Mouse (Mus musculus) c-Kit-positive CD71-positive TER-119-positive erythroid progenitor cells, embryonic 14.5 days (primary cell): Measurements from ENCODE around the gene Plekhn1.
A peak's percentile ranks its signal among the peaks of the same experiment; 100 is the strongest.

ENCODE experiments used
- DNase-seq: peaks from one replicate; pipeline ENCODE4 v3.0.0-alpha.2; 2013; ENCODE audit warnings: low spot score

Gene Plekhn1

DNA sequence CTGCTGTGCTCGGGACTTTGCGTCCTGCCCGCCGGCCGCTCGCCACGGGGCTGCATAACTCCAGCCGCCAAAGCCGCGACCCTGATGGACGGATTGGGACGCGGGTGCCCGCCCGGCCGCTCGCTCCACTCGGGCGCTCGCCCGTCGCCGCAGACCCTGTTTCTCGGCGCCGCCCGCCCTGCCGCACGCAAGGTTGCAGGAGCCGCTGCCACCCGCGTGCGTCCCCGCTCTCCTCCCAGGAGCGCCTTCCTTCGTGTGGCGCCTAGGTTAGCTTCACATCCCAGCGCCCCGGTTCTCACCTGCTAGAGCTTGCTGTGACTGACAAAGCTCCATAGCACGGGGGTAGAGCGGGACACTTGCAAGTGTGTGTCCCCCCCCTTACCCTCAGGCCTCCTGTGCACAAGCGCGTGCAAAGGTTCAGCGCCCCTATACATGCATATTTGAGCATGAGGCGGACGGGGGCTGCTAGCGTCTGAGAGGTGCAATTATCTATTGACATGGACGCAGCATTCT is at the start of gene Plekhn1:
Gene Plekhn1, minus strand, starts transcription at position 157 of the 513 bp plus-strand sequence.
- peak; percentile 56 for DNase-seq

DNA sequence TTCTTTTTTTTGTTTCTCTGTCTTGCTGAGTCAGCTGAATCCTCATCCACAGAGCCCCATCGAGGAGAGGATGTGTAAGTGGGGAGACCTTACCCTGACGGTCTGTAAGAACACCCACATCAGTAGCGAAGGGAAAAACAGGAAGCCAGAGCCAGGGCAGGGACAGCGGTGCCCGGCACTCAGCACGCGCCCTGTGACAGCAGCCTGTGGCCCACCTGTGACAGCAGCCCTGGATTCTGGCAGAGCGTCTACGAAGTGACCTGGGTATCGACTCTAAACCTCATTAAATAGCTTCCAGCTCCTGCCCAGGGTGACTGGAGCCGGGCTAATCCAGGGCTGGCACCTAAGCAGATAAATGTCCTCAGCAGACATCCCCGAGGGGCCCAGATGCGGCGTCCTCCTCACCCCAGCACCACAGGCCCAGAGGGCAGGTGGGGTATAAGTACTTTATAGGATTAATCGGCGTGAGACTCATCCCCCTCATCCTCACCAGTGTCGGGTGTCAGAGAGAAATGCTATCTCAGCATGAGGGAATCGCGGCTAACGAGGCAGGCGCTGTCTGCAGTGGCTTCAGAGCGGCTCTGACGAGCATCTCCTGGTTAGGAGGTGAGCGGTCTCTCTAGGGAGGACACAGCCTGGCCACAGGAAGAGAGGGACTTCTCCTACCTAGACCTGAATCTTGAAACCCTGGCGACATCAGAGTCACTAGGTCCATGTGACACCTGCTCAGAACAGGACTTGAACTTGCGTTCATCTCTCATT is 20.6 kb upstream of the Plekhn1 start, which contains the start of gene Samd11:
Gene Samd11, minus strand, starts transcription at position 580 of the 762 bp plus-strand sequence.
- DNase-seq = no peak

DNA sequence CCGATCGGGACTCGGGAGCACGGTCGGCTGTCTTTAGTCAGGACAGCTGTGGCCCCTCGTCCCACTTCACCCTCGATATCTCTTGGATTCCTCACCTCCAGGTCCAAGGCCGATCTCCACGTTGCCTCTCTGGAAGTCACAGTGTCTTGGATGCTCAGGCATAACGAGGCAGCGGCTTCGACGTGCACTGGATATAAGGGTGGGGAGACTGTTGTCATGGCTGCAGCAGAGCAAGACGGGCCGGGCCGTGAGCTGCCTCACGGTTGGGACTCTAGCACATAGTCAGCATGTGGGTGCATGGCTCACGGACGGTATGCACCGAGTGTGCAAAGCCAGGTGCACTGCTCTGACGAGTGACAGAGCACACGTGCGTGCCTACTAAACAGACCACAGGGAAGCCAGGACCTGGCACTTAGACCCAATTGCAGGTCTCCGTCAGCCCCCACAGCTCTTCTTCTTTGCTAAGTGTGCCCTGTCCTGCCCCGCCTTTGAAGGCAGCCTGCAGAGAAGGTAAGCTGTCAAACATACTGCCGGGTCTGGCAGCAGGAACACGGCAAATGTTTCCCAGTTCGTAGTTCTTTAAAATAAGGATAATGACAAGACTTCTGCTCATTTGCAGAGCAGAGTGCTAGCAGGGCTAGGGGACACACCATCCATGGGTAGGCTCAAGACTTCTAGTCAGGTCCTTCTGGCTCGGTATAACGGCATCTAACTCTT is 19.9 kb upstream of the Plekhn1 start:
- peak; percentile 62 for DNase-seq

DNA sequence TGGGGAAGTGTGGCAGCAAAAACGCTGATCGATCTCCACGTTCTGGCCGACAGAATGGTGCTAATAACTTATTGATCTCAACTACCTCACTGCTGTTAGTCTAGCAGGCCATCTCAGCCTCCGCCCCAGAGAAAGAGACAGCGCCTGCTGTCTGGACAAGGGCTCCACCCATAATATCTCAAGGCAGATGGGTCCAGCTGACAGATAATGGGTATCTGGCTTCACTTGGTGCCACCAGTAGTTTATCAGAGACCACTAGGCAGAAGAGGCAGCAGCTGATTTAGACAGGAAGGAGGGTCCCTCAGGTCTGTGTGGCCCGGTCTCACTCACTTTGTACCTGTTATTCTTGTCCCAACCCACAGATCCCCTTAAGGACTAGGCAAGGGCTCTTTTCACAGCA is 18.4 kb upstream of the Plekhn1 start:
- DNase-seq = peak; percentile 79

DNA sequence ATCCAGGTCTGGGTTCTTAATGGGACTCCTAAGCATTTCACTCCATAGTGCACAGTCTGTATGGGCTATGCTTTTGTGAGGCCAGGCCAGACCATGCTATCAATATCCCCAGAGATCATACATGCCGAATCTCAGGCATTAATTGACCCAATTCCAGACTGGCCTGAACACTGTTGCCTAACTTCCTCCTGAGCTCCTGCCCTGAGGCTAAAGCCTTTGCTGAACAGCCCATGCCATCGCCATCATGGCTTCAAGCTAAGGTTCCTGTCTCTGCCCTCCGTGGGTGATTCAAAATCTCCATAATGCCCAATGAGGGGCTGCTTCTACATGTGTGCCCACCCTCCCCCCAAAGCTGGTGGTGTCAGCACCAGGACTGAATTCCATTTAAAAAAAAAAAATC is 18.0 kb upstream of the Plekhn1 start:
- DNase-seq = no peak

DNA sequence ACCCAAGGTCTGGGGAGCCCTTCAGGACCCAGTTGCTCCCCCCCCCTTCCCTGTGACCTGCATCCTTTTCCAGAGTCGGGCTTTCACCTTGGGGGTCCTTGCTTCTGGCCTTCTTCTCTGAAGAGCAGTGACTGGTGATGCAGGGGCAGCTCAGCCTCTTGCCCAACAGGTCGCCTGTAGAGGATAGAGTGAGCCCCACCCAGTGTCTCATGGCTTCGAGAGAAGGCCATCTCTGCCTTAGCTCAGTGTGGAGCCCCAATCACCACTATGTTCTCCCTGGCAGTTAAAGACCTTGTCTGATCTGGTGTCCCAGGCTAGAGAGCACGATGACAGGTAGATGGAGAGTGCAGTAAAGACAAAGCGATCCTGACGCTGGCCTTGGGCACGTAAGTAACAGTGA is 17.5 kb upstream of the Plekhn1 start:
- DNase-seq = no peak

DNA sequence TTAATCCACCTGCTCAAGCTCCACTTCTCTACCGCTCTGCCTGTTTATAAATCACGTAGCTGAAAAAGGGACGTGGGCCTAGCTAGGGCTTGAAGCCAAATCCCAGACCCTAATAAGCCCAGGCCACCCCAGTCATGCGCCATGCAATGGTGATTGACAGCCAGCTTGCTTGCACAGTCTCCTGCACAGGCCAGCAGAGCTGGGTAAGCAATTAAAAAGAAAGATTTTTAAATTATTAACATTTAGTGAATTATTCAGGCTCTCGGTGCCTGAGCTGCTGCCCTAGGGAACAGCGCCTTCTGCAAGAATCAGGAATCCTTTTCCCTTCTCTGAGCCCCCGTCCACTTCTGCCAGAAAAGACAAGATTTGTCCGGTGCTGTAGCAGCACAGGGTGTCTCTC is 16.4 kb upstream of the Plekhn1 start:
- DNase-seq = no peak

DNA sequence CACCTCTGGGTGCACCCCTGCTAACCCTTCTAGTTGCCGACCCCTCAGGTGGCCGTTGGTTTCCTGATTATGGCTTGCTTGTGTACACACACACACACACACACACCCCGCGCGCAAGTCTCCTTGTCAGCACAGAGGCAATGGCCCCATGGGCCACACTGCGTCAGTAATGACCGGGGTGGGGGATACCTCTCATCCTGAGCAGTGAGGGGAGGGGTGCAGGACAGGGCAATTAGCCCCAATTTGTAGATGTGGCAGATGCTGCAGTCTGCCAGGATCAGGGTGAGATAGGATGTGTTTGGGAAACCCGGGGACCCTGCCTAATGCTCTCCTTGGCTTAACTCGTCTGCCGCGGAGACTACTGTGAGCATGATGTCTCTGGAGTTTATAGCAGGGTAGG is 14.9 kb upstream of the Plekhn1 start:
- no peak for DNase-seq

DNA sequence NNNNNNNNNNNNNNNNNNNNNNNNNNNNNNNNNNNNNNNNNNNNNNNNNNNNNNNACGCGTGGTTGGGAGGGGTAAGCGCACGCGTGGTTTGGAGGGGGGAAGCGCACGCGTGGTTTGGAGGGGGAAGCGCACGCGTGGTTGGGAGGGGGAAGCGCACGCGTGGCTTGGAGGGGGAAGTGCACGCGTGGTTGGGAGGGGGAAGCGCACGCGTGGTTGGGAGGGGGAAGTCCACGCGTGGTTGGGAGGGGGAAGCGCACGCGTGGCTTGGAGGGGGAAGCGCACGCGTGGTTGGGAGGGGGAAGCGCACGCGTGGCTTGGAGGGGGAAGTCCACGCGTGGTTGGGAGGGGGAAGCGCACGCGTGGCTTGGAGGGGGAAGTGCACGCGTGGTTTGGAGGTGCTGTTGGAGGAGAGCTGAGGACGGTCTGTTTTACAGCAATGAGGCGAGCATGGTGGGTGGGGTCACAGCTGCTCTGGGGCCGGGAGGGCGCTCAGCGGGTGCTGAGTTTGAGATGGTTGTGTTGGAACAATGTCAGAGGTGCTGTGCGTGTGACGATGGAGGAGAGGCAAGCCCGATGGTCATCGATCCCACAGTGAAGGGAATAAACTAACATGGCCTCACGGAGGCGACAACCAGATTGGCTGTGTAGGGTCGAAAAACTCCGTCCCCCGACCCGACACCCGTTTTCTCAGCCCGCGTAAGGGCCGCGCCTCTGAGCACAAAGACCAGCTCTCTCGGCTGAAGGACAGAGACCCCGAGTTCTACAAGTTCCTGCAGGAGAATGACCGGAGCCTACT is 2.2 kb upstream of the Plekhn1 start:
- DNase-seq = no peak

DNA sequence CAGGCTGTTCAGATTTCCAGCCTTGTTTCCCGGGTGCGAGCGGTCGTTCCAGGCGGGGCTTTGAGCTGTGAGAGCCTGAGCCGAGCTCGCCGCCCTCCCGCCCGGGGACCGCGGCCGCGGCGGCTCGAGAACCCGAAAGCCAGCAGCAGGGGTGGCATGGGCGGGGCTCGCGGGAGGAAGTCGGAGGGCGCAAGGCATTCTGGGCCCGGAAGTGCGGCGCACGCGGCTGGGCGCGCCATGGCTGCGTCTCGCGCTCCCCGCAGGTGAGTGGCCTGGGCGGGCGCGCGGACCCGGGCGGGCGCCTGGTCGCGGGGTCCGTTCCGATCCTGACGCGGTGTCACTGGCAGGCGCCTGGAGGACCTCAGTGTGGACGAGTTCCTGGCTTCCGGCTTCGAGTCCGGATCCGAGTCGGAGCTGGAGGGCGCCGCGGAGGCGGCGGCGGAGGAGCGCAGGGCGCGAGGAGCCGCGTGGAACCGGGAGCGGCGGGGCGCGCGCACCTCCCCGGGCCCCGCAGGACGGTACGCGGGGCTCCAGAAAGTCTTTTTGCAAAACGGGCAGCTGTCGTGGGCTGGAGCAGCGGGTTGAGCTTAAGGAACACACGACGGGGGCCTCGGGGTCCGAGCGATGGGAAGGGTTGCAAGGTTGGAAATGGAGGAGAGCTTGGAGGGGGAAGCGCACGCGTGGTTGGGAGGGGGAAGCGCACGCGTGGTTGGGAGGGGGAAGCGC is 1.3 kb upstream of the Plekhn1 start, which contains the start of gene Noc2l:
Gene Noc2l, plus strand, starts transcription at position 203 of the 726 bp plus-strand sequence.
- peak; percentile 86 for DNase-seq

DNA sequence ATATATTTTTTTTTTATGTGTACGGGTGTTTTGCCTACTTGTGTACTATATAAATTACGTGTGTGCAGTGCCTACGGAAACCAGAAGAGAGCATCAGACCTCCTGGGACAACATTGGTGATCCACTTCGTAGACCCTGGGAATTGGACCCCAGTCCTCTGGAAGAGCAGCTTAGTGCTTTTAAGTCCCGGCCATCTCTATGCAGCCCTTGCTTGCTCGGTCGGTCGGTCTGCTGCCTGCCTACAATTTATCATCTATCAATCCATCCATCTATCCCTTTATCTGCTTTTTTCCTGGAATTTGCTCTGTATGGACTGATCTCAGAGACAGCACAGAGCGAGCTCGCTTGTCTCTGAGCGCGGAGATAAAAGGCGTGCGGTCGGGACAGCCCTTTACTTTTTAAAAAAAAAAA is 708 bp upstream of the Plekhn1 start:
- DNase-seq = no peak

DNA sequence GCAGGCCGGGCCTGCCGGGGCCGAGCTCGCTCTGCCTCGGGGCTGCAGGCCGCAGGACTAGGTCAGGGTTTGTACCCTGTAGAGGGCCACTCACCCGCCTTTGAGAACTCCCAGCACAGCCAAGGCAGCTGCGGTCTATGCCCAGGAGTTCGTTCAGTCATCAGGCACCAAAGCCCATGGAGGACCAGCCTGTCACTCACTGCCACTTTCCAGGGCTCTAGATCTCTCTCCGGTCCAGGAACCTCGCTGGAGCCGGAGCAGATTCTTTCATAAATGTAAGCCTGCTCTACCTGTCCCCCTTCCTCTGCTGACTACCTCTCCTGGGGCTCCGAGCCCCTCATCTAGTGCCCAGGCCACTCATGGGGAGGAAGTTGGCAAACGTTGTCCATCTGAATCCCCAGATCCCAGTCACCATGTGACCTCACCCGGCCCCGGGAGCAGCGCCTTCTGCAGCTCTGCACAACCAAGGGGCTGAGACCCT is 596 bp downstream of the Plekhn1 start:
- DNase-seq = no peak

DNA sequence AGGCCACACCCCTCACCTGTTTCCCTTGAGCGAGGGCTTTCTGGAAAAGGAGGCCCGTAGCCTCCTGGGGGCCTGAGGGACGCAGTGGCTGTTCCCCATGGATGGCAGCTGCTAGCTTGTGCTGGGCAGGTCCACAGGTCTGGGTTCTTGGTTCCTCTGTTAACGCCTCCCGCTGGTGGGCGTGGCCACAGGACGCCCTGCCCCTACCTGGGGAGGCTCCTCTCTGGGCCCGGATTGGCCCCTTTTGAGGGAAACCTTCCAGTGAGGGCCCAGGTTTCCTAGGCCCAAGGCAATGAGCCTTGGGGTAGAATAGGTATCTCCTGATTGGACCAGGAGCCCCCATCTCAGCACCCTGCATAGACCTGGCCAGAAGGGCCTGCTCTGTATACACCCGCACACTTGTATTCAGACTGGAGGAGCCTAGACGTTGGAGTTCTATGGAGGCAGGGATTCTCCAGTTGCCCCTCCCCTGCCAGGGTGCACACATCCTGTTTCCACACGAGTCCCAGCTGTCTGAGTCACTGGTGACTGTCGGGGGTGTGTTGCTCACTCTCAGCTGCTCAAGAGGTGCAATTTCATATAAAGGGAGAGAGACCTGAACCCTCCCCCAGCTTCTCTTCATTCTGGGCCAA is 6.1 kb downstream of the Plekhn1 start:
- no peak for DNase-seq

DNA sequence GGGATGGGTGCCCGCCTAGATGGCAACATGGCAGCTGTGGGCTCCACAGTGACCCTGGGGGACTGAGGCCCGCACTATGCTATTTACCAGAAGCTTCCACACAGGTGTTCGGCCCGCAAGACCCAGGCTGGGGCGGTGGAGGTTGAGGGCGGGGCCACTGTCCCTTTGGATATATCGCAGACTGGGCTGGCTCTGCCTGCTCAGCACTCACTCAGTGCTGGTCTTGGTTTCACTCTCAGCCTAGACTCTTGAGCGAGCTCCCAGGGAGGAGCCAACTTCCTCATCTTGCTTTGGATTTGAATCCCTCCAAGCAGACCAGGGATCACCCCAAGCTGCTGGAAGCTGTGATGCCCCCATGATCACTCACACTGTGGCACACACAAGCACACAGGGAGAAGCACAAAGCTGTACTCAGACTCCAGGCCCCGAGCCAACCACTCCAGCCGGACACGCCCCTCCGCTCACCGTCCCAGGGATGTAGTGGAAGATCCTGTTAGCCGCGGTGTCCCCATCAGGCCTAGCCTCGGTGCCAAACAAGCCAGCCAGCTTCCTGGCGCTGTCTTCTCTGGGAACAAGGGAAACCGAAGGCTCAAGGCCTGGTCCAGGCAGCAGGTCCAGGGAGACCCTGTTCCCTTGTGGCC is 6.8 kb downstream of the Plekhn1 start:
- no peak for DNase-seq

DNA sequence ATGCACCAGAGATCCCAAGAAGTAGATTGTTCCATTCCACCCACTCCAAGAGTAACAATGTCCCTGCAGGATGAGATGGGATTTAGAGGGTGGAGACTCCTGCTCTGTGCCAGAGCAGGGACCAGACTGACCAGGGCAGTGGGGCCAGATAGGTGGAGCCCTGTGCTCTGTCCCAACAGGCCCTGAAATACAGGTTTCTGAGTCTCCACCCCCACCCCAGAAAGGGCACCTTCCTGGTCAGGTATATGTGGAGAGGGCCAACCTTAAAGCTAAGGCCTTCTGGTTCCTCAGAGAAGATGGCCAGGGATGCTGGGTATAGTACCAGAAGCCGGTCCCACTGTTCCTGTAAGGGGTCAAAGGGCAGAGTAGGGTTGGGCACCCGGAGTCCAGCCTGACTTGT is 10.4 kb downstream of the Plekhn1 start:
- no peak for DNase-seq

DNA sequence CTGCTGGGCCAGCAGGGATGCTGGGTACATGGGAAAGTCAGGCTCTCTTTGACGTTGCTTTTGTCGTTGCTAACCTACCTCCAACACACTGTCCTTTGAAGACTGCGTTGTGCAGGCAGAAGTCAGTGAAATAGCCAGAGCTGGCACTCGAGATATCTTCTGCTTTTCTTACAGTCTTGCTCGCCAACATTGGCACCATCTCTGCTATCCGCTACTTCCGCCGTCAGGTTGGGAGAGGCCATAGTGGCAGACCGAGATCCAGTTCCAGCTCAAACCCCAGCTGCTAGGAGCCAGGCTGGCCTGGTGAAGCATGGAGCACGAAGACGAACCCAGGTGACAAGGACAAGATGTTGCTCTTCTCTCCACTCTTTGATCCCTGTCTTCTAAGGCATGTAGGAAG is 14.7 kb downstream of the Plekhn1 start:
- DNase-seq = no peak

DNA sequence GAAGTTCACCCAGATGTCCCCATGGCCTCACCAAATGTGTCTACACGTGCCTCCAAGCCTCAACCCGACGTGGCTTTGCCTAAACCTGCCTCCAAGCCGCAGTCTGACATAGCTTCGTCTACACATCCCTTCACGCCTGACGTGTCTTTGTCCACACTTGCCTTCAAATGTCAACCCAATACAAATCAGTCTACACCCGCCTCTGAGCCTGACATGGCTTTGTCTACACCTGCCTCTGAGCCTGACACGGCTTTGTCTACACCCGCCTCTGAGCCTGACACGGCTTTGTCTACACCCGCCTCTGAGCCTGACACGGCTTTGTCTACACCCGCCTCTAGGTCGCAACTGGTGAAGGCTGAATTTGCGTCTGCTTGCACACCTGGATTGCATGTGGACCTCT is 16.8 kb downstream of the Plekhn1 start:
- no peak for DNase-seq

DNA sequence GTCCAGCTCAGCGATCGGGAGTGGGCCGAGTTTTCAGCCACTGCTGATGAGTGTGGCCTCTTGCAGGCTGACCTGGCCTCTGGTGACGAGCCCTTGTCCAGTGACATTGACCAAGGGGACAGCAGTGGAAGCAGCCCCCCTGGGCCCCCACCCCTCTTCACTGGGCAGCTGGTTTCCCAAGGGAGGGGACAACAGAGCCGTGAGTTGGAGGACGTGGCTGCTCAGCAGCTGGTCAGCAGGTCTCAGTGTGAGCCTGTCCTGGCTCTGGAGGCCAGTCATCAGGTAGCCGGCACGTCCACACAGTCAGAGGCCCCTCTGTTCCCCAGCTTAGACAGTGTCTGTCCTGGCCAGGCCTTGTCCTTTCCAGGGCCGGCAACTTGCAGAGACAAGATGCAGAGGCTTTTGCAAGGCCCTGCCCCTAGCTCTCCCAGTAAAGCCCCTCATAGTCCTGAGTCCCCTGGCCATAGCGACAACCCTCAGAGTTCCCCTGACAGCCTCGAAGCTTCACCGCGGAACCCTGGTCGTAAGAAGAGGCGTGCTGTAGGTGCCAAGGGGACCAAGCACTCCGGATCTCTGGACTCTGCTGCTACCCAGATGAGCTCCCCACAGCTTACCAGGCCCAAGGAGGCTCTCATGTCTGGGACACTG is 17.5 kb downstream of the Plekhn1 start:
- DNase-seq = no peak

DNA sequence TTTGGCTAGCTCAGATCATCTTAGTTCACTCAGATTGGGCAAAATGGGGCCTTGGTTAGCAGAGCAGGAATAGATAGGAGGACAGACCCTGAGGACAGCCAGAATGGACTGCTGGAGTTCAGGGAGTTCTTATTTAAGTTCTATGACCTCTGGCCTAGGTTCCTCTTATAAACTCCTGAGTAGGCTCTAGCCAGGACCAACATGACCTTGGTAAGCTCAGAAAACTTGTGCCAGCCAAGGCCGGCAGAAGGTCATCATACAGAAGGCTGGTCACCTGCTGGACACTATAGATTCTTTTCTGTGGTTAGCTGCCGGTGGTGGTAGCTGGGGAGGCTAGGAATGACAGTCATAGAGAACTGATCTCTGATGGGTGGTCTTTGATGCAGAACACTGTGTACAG is 18.5 kb downstream of the Plekhn1 start:
- DNase-seq = no peak

DNA sequence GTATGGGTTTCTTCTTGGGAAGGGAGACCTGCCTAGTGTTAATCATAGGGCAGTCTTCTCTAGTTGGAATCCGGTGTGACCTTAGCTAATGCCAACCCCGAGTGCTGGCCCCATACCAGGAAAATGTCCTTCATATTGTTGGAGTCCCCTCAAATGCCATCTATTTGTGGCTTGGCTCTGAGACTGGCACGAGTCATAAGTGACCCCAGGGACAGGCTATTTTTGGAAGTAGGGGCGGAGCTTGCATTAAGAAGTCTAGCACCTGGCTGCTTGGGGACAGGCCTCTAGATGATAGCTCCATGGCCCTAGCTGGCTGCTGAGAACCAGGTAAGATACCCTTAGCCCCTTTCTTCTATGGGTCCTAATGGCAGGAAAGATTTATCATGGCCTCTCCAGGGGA is 19.0 kb downstream of the Plekhn1 start, which contains the start of gene Perm1:
Gene Perm1, plus strand, starts transcription at position 220 of the 400 bp plus-strand sequence.
- DNase-seq = no peak
